Mouse (Mus musculus) embryonic fibroblast, embryonic 13.5 days (primary cell): ENCODE results near the gene Gcn1l1.

Experiments used
- CTCF ChIP-seq: IDR thresholded peaks from 2 replicates; pipeline ENCODE4 v1.5.1; 2011; ENCODE audit warnings: mild to moderate bottlenecking, control low read depth, low read length, moderate library complexity, borderline replicate concordance; ENCODE audit not compliant: insufficient read depth
- POLR2A ChIP-seq: IDR thresholded peaks from 2 replicates; pipeline ENCODE4 v1.6.1; 2011; ENCODE audit warnings: low read depth, mild to moderate bottlenecking, control low read depth, low read length, moderate library complexity

DNA sequence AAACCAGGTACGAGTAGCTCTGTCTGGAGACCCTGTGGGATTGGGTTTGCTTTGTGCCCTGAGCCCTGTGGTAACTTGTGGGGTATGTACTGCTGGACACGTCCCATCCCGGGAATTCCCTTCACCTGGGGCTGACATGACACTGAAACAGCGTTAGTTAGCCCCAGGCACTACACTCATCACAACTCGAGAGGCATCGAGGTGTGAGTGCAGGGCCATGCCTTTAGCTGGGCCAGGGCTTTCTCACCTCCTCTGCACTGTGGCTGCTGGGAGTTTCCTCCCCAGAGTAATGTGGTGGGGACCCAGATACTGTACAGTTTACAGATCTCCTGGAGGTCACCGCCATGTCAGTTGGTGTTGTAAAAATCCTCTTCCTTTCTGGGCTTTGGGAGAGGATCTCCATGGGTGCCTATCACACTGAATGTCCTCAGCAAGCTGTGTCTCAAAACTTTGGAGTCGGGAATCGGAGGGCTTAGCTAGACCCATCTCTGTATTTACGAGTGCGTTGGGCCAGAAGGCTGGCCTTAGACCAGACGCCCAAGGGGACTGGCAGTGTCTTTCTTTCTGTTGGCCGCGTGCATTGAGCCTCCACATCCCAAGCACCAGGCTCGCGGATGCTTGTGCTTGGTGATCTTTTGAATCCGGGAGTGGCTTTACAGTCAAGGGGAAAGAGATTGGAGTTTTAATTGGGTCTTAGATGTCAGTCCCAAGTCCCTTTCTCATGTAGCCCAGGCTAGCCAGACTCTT is 38.4 kb upstream of the Gcn1l1 start:
- TF ChIP-seq CTCF (no peak), POLR2A (no peak)
